Mouse (Mus musculus): ENCODE results near the gene Tmem183a. TPM values are rescaled to one million over a fixed set of nuclear protein-coding genes. Genes with fewer than 3 reads are reported as not detected.

The Tmem183a gene
- polyA plus RNA-seq, 1 experiment from 2014 or later, result 151 TPM

DNA sequence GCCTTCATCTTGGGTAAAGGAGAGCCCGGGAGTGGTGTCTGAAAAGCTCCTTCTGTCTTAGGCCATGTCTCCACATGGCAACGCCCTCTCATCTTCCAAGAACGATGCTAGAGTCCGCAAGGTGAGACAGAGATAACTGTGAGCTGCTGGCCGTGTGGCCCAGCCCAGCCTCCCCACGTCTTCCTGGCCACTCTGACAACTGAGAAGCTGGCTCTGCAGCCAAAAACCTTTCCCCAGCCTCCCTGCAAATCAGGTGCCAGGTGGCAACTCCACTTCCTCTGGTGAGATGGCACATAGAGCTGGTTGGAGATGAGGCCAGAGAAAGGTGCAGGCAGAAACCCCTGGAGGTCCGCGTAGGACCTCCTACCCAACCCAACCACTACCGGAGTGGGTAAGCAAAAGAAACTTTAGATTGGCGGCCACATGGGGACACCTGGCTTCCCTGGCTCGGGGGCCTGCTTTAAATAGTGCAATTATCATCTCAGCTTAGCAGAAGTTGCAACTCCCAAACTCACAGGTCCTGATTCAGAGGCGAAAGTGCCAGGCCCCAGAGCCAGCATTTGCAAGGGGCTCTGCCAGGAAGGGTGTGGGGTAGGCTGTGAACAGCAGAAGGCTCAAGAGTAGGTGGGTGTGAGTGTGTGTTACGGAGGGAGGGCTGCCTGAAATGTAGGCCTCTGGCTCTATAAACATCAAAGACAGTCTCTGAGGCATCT, 26.4 kb downstream of the Tmem183a start:
- no peak overlapping the region for H3K27ac ChIP-seq (replicated peaks; ENCODE audit: low read depth, low read length)
- H3K9ac ChIP-seq (replicated peaks; ENCODE audit: low read length), result no peak overlapping the region
- 0 out of 2 replicates have a peak, but pooled peaks cover 4% of the 10 kb centered on the region for H3K4me1 ChIP-seq (ENCODE audit: control insufficient read depth, insufficient read depth, low read length)
- no peaks in the 10 kb centered on the region for H3K27me3 ChIP-seq (ENCODE audit: control insufficient read depth, insufficient read depth, low read length)
- H3K4me2 ChIP-seq (ENCODE audit: low read length), result no peak overlapping the region
- H3K4me3 ChIP-seq (replicated peaks; ENCODE audit: low read depth, low read length), result no peak overlapping the region
- no peak for ATAC-seq (ENCODE audit: low FRiP score, low TSS enrichment)
- DNase-seq, result no peak
- no peaks in the 10 kb centered on the region for H3K36me3 ChIP-seq (ENCODE audit: control insufficient read depth, insufficient read depth, low read length)
- WGBS, result 78% methylated on average over 13 of the region's 13 CpGs
- H3K9me3 ChIP-seq (ENCODE audit: control insufficient read depth, low read length), result no peaks in the 10 kb centered on the region

DNA sequence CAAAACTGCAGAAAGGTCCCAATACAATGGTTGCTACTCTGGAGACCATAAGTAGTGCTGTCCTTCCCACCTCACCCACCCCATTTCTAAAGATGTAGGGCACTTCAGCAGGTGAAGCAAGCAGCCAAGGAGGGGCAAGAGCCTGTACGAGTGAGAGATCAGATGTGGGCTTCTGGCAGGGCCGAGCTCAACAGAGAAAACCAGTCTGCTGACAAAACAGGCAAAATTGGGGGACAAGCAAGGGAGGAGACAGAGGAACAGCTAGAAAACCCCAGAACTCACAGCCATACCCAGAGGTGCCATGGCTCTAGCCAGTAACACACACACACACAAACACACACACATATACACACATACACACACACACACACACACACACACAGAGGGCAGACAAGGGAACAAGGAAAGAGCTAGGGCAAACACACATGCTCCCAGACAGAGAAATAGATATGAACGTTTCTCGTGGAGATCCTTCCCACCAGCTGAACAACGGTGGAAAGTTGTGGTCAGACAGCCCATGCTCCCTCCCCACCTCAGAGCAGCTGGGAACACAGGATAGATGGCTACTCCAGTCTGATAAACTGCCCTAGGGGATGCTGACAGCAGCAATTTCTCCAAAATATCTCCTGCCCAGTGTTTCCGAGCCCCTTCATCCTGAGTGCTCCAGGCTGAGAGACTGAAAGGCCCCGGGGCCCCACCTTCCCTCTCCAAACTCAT, 27.5 kb downstream of the Tmem183a start:
- no peaks in the 10 kb centered on the region for H3K9me3 ChIP-seq (ENCODE audit: control insufficient read depth, low read length)
- DNase-seq (no peak), ATAC-seq (ENCODE audit: low FRiP score, low TSS enrichment) (no peak)
- H3K27ac ChIP-seq (replicated peaks; ENCODE audit: low read depth, low read length), result no peak overlapping the region
- no peaks in the 10 kb centered on the region for H3K27me3 ChIP-seq (ENCODE audit: control insufficient read depth, insufficient read depth, low read length)
- H3K4me3 ChIP-seq (replicated peaks; ENCODE audit: low read depth, low read length), result no peak overlapping the region
- 87% methylated on average over 7 of the region's 7 CpGs for WGBS
- 0 out of 2 replicates have a peak, but pooled peaks cover 4% of the 10 kb centered on the region for H3K4me1 ChIP-seq (ENCODE audit: control insufficient read depth, insufficient read depth, low read length)
- no peaks in the 10 kb centered on the region for H3K36me3 ChIP-seq (ENCODE audit: control insufficient read depth, insufficient read depth, low read length)
- no peak overlapping the region for H3K4me2 ChIP-seq (ENCODE audit: low read length)
- H3K9ac ChIP-seq (replicated peaks; ENCODE audit: low read length), result no peak overlapping the region

DNA sequence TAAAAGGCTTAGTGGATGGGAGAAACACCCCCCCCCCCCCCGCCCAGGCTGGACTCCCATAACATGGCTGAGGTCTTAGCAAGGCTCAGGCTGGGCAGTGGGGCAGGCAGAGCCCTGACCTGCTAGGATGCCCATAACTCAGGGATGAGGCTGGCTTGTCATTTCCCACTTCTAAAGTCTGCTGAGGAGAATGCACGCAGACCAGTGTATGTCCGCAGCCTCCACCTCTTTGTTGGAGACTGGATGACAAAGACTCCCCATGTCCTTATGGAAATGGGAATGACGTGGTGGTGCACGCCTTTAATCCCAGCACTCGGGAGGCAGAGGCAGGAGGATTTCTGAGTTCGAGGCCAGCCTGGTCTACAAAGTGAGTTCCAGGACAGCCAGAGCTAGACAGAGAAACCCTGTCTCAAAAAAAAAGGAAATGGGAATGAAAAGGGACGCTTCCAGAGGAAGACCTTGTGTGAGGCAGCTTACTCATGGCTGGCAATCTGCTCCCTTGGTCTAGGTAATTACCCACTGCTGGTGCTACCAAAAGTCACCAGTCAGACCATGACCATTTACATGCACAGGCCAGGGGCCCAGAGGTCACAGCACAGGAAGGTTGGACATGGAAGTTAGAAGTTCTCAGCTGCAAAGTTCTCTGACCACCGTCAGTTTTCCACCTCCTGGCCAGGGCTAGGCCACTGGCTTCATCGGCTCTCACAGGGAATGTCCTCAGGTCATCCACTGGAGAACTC, 28.2 kb downstream of the Tmem183a start:
- WGBS, result 85% methylated on average over 10 of the region's 10 CpGs
- no peaks in the 10 kb centered on the region for H3K36me3 ChIP-seq (ENCODE audit: control insufficient read depth, insufficient read depth, low read length)
- H3K9ac ChIP-seq (replicated peaks; ENCODE audit: low read length), result no peak overlapping the region
- H3K4me1 ChIP-seq (ENCODE audit: control insufficient read depth, insufficient read depth, low read length), result 0 out of 2 replicates have a peak, but pooled peaks cover 4% of the 10 kb centered on the region
- ATAC-seq (ENCODE audit: low FRiP score, low TSS enrichment) (no peak), DNase-seq (no peak)
- no peak overlapping the region for H3K4me3 ChIP-seq (replicated peaks; ENCODE audit: low read depth, low read length)
- H3K9me3 ChIP-seq (ENCODE audit: control insufficient read depth, low read length), result no peaks in the 10 kb centered on the region
- H3K27me3 ChIP-seq (ENCODE audit: control insufficient read depth, insufficient read depth, low read length), result no peaks in the 10 kb centered on the region
- H3K27ac ChIP-seq (replicated peaks; ENCODE audit: low read depth, low read length), result no peak overlapping the region
- no peak overlapping the region for H3K4me2 ChIP-seq (ENCODE audit: low read length)

DNA sequence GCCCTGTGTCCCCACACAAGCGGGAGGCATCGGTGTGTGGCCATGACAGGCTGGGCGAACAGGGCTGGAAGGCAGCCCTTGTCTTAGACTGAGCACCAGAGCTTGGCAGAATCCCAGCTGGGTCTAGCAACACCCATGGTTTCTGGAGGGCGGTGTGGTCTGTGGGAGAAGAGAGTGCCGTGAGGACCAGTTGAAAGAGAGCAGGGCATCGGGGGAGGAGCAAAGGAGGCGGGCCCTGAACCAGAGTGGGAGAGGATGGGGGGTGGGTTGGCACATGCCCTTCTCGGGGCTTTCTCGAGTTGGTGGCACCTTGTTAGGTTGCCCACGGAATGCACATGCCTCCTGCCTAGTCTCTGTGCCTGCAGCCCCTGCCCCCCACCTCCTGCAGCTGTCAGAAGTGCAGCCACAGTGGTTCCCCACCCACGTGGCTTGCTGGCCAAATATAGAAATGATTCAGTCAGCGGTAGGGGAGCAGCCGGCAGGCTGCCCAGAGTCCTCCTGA, 29.0 kb downstream of the Tmem183a start, which contains the start of gene Ppfia4:
Ppfia4 (minus strand) TSS at position 159 of the 502 bp plus-strand sequence.
- Histone ChIP-seq H3K4me1 (ENCODE audit: control insufficient read depth, insufficient read depth, low read length) (0 out of 2 replicates have a peak, but pooled peaks cover 4% of the 10 kb centered on the region), H3K27me3 (ENCODE audit: control insufficient read depth, insufficient read depth, low read length) (no peaks in the 10 kb centered on the region), H3K36me3 (ENCODE audit: control insufficient read depth, insufficient read depth, low read length) (no peaks in the 10 kb centered on the region), H3K9ac (replicated peaks; ENCODE audit: low read length) (no peak within 1 kb of the TSS), H3K9me3 (ENCODE audit: control insufficient read depth, low read length) (no peaks in the 10 kb centered on the region), H3K27ac (replicated peaks; ENCODE audit: low read depth, low read length) (no peak within 1 kb of the TSS), H3K4me3 (replicated peaks; ENCODE audit: low read depth, low read length) (no peak within 1 kb of the TSS), H3K4me2 (ENCODE audit: low read length) (no peak within 1 kb of the TSS)
- WGBS, result 52% methylated on average over 13 of the region's 13 CpGs
- DNase-seq, result peak; percentile 28
- ATAC-seq (ENCODE audit: low FRiP score, low TSS enrichment), result peak; percentile 60; the same call in 1 of the 2 replicates

DNA sequence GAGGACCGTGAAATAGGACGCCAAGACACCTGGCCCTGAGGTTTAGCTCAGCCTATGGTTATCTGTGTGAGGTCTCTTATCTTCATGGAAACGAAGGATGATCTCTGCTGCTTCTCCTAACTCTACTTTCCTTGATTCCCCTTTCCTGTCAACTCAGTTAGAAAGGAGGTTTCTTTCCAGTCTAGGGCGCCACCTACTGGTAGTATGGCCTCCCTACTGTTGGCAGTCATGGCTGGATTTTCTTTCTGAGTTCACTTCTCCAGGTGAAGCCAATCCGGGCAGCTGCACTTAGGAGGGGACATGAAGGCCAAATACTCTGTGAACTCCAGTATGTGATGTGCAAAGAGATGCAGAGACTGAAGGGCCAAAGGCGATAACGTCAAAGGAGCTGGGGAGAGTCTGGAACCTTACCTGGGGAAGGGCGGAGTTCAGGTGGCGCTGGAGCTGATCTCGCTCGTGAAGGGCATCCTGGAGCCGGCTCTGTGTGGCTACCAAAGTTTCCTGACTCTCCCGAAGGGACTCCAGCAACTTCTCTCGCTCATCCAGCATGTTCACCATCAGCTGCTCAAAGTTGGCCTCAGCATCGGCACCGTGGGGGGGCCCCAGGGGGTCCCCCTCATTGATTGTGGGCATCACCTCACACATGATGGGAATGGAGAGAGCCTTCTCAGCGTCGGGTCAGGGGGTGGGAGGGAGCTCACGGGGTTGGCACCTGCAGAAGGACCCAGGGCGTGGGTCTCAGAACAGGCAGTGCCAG, 29.7 kb downstream of the Tmem183a start:
- H3K36me3 ChIP-seq (ENCODE audit: control insufficient read depth, insufficient read depth, low read length), result no peaks in the 10 kb centered on the region

DNA sequence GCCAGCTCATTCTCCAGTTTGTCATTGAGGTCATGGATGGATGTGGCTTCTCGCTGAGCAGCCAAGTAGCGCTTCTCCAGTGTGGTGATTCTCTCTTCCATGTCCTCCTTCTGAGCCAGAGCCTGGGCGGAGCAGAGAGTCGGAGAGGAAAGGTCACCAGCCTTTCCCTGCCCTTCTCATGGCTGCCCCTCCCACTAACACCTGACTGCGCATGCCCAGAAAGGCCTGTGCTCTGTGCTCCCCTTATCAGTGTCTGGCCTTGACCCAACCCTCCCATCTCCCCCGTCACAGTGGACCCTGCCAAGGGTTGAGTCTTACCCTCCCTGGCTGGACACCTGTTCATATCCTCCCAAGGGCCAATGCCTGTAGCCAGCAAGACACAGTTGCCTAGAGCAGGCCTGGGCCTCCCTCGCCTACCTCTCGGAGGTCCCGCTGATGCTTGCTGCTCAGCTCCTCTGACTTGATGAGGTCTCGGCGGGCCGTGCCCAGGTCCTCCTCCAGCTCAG, 34.9 kb downstream of the Tmem183a start:
- no peak overlapping the region for H3K9ac ChIP-seq (replicated peaks; ENCODE audit: low read length)
- H3K27me3 ChIP-seq (ENCODE audit: control insufficient read depth, insufficient read depth, low read length), result no peaks in the 10 kb centered on the region
- H3K27ac ChIP-seq (replicated peaks; ENCODE audit: low read depth, low read length), result no peak overlapping the region
- H3K4me3 ChIP-seq (replicated peaks; ENCODE audit: low read depth, low read length), result no peak overlapping the region
- no peak for DNase-seq
- H3K36me3 ChIP-seq (ENCODE audit: control insufficient read depth, insufficient read depth, low read length), result 0 out of 2 replicates have a peak, but pooled peaks cover 4% of the 10 kb centered on the region
- 92% methylated on average over 12 of the region's 12 CpGs for WGBS
- H3K4me2 ChIP-seq (ENCODE audit: low read length), result no peak overlapping the region
- H3K9me3 ChIP-seq (ENCODE audit: control insufficient read depth, low read length), result no peaks in the 10 kb centered on the region
- ATAC-seq (ENCODE audit: low FRiP score, low TSS enrichment), result no peak
- H3K4me1 ChIP-seq (ENCODE audit: control insufficient read depth, insufficient read depth, low read length), result no peaks in the 10 kb centered on the region

More for the DNA sequence above, 29.7 kb downstream of the Tmem183a start:
- ATAC-seq (ENCODE audit: low FRiP score, low TSS enrichment) (no peak), DNase-seq (peak; percentile 94)
- Histone ChIP-seq H3K4me3 (replicated peaks; ENCODE audit: low read depth, low read length) (no peak overlapping the region), H3K27ac (replicated peaks; ENCODE audit: low read depth, low read length) (no peak overlapping the region), H3K4me1 (ENCODE audit: control insufficient read depth, insufficient read depth, low read length) (0 out of 2 replicates have a peak, but pooled peaks cover 4% of the 10 kb centered on the region), H3K4me2 (ENCODE audit: low read length) (no peak overlapping the region), H3K27me3 (ENCODE audit: control insufficient read depth, insufficient read depth, low read length) (no peaks in the 10 kb centered on the region), H3K9me3 (ENCODE audit: control insufficient read depth, low read length) (no peaks in the 10 kb centered on the region), H3K9ac (replicated peaks; ENCODE audit: low read length) (no peak overlapping the region)
- 58% methylated on average over 20 of the region's 20 CpGs for WGBS

DNA sequence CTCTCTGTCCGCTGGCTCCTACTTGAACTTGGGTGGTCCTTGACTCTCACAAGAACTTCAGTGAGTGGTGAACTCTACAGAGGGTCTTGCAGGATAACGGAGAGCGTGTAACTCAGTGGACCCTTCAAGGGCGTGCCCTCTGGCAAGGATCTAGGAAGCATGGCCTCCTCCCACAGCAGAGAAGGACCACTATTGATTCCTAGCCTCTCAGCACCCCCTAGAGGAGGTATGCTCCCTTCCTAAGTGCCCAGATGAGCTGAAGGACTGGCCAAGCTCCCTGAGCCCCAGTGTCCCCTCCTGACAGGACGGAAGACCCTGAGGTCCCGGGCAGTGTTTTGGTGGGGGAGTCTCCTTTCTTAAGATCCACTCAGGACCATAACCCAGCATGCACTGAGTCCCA, 39.2 kb downstream of the Tmem183a start:
- 86% methylated on average over 6 of the region's 6 CpGs for WGBS
- Histone ChIP-seq H3K36me3 (ENCODE audit: control insufficient read depth, insufficient read depth, low read length) (0 out of 2 replicates have a peak, but pooled peaks cover 4% of the 10 kb centered on the region), H3K9me3 (ENCODE audit: control insufficient read depth, low read length) (no peaks in the 10 kb centered on the region), H3K27ac (replicated peaks; ENCODE audit: low read depth, low read length) (no peak overlapping the region), H3K4me3 (replicated peaks; ENCODE audit: low read depth, low read length) (no peak overlapping the region), H3K9ac (replicated peaks; ENCODE audit: low read length) (no peak overlapping the region), H3K4me1 (ENCODE audit: control insufficient read depth, insufficient read depth, low read length) (peaks cover 7% of the 10 kb centered on the region), H3K27me3 (ENCODE audit: control insufficient read depth, insufficient read depth, low read length) (no peaks in the 10 kb centered on the region), H3K4me2 (ENCODE audit: low read length) (no peak overlapping the region)
- ATAC-seq (ENCODE audit: low FRiP score, low TSS enrichment), result no peak
- DNase-seq, result no peak

Data from midbrain, embryonic 14.5 days (tissue).